Mouse (Mus musculus) thymus, postnatal 36 days (tissue): Measurements from ENCODE around the gene 2410015M20Rik.
"Not testable (repeated sequence)": the region's sequence is repeated elsewhere in the genome, so short reads cannot be mapped to it uniquely, and the experiment has no call there.

Source experiments
- DNase-seq, 2 experiments: peaks; one replicate each; pipeline ENCODE4 v3.0.0; 2022; ENCODE audit warnings: mixed read lengths in 2 of 2

Gene 2410015M20Rik

GRCm38 (mm10) chr17:56613236-56613844 lies 3.8 kb upstream of the 2410015M20Rik start, which contains the start of gene Rpl36:
Rpl36 (plus strand) TSS chr17:56613416.
- DNase-seq: peak; percentile 90 to 92

DNA sequence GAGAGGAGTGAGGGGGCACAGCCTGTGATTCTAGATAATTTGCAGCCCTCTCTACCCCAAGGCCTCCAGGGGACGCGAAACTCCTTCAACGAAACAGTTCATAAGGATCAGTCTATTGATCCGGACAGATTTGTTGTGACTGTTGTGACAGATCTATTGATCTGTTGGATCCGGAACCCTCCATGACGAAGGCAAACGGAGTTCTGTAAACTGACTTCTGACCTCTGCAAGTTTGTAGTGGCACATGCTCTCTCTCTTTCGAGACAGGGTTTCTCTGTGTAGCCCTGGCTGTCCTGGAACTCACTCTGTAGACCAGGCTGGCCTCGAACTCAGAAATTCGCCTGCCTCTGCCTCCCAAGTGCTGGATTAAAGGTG lies 3.0 kb upstream of the 2410015M20Rik start:
- not testable (repeated sequence) for DNase-seq

- peak; percentile 23 to 53 for DNase-seq
These were observed 2.4 kb upstream of the 2410015M20Rik start for GRCm38 (mm10) chr17:56611861-56612564.

DNA sequence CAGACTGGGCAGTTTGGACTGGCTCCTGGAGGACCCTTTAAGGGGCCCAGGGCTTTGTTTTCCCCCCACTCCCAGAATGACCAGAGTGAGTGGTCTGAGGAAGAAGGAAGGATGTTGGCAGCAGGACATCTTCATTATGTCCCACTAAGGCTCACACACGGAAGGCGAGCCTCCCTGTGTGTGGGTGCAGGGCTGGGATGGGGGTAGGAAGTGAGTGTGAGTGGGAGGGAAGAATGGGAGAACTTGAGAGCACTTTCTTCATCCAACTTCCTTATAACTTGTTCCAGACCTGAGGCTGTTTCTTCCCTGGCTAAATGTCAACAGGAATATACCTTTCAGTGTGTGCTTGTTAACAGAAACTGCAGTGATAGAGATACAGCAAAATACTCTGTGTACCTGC lies 1.8 kb upstream of the 2410015M20Rik start:
- DNase-seq: no peak

- DNase-seq: no peak
These were observed 872 bp downstream of the 2410015M20Rik start for GRCm38 (mm10) chr17:56608699-56609098.

- no peak for DNase-seq
These were observed 2.0 kb downstream of the 2410015M20Rik start for GRCm38 (mm10) chr17:56607521-56608062.

DNA sequence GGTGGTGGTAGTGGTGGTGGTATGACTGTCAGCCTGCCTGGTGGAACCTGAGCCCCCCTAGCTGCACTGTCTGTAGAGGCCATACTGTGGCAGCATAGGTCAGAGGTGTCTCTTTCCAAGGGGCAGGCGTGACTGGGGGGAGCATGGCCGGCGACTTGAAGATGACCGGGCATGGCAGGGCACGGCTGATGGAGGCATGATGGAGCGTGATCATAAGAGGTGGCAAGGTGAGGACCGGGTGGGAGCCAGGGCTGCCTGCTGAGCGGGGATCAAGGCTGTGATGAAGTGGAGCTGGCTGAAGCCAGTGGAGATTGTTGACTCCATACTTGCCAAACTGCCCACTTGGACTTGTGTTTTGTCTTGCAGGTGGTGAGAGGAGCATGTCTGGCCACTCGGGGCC lies 4.1 kb downstream of the 2410015M20Rik start:
- DNase-seq: no peak

- no peak for DNase-seq
These were observed 5.1 kb downstream of the 2410015M20Rik start for GRCm38 (mm10) chr17:56604422-56604821.

DNA sequence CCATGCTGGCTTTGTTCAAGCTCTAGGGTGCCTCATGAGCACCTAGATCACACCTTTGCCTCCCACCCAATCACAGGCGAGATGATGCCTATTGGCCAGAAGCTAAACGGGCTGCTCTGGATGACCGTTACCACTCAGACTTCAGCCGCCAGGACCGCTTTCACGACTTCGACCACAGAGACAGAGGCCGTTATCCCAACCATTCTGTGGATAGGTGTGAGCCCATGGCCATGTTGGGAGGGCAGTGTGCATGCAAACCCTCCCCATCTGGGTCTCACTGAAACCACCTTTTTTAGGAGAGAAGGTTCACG lies 5.5 kb downstream of the 2410015M20Rik start:
- no peak for DNase-seq

- no peak for DNase-seq
These were observed 6.1 kb downstream of the 2410015M20Rik start for GRCm38 (mm10) chr17:56603186-56604069.

- DNase-seq: no peak
These were observed 15.9 kb downstream of the 2410015M20Rik start for GRCm38 (mm10) chr17:56593527-56594271.

- no peak for DNase-seq
These were observed 17.0 kb downstream of the 2410015M20Rik start for GRCm38 (mm10) chr17:56592553-56592952.

- DNase-seq: no peak
These were observed 20.6 kb downstream of the 2410015M20Rik start for GRCm38 (mm10) chr17:56588921-56589320.

GRCm38 (mm10) chr17:56587773-56588172 lies 21.8 kb downstream of the 2410015M20Rik start:
- DNase-seq: no peak

DNA sequence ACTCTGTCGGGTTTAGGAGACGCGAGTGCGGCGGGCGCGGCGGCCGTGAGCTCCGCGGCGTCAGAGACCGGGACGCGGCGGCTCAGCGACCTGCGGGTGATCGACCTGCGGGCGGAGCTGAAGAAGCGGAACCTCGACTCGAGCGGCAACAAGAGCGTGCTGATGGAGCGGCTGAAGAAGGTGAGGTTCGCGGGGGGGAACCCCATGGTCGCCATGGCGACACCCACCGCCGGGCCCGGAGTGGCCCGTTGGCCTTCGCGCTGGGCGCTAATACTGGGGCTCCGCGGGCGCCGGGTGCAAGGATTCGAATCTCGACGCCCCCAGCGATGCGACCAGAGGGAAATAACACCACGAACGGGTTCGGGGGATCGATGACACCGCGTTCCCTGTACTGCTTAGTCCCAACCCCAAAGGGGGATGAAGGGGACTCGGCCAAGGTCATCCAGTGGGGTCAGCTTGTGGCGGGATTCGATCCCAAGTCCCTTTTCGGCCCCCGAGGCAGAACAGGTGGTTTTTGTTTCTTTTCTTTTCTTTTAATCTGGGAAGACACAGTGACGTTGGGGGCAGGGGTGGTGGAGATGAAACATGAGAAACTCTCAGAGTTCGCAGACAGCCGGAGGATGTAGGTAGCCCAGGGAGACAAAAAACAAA lies 24.3 kb downstream of the 2410015M20Rik start:
- DNase-seq: no peak

DNA sequence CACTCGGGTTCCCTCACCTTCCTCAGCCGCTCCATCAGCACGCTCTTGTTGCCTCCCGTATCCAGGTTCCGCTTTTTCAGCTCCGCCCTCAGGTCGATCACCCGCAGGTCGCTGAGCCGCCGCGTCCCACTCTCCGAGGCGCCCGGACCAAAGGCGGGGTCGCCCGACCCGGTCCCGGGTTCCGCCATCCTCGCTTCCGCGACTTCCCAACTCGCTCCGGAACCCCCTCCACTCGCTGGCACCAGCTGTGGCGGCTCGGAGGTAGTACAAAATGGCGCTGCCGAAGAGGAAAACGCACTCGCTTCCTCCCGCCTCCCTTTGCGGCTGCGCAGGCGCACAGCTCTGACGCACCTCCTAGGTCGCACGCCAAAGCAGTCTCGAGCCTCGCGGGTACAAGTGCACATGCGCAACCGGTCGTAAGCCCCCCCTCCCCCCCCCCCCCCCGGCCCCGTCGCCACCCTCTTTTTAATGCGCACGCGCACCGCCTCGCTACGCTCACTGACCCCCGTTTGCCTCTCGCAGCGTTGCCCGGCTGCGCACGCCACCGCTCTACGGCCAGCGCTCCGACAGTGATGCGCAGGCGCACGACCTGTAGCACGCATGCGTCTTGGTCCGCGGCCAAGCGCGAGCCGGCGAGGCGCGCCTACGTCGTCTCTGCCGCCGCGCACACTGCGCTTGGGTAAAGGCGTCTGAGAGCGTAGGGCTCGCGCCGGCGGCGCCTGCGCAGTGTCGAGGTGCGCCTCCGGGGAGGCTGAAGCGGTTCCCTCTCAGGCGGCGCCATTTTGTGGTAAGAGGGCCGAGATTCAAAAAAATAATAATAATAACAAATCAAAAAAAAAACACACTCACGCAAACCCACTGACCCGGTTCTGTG lies 25.1 kb downstream of the 2410015M20Rik start, which contains the start of the genes Safb2 and Safb:
TSS of gene Safb2 (minus strand) at position 329 of the 874 bp plus-strand sequence.
TSS of gene Safb (plus strand) at position 569 of the 874 bp plus-strand sequence.
- DNase-seq: peak; percentile 98 to 100

DNA sequence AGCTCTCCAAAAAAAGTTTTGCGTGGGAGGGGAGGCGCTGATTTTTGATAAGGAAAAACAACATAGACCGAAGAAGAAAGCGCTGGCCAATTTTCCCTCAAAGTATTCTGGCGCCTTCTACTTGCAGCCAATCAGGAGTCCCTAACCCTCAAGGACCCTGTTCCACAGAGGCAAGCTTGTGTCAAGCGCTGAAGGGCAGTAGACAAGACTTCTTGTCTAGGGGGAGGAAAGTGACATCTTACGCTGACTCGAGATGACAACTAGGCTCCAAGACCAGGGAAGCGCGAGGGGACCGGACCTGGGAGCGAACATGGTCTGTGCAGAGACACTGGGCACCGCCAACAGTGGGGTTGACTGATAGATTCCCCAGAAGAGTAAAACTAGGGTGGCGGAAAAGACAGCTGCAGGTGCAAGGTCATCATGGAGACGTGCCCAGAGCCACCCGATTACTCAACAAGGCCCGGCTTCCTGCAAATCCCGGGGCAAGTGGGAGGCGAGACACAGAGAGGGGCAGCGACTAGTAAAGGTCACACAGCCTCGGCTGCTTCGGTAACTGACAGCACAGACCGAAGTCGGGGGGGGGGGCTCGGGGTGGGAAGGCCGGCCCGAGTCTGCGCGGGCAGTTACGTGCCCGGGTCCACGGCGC lies 25.8 kb downstream of the 2410015M20Rik start:
- no peak for DNase-seq

GRCm38 (mm10) chr17:56583071-56583470 lies 26.5 kb downstream of the 2410015M20Rik start:
- no peak for DNase-seq

DNA sequence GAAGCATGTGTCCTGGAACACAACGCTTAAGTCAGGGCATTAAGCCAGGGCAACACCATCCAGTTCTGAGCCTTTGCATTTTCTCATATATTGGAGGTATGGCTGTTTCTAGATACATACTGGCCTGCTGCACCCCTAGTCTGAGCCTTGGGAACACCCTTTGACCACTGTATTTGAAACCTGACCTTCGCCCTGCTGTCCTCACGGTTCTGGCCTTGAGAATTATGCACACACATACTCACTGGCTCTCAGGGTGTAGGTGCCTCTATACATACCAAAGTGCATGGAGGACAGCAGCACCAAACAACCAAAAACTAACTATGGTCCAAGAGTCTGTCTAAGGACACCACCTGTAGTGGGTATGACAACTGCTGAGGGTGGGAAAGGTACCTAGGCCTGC lies 36.6 kb downstream of the 2410015M20Rik start:
- no peak for DNase-seq

GRCm38 (mm10) chr17:56572154-56572553 lies 37.4 kb downstream of the 2410015M20Rik start:
- no peak for DNase-seq
